Mouse (Mus musculus) megakaryocyte, adult 5-6 weeks (primary cell): ENCODE measurements at regions not wholly inside any gene's neighbourhood (a gene's known extent, or its start where the extent isn't known, plus 50 kb on each side); places are given as distances from the start of the nearest gene placed in this dataset.
A peak's percentile ranks its signal among the peaks of the same experiment; 100 is the strongest.

Experiments
- ATAC-seq: 2 replicates; pipeline ENCODE4 v1.8.0; 2016; ENCODE audit warnings: mild to moderate bottlenecking, inconsistent platforms; ENCODE audit not compliant: poor library complexity, severe bottlenecking

- peak; percentile 43 for ATAC-seq
These were observed 79.2 kb upstream of the Hand1 start for GRCm38 (mm10) chr11:57911698-57912283.

GRCm38 (mm10) chr11:57904216-57904615, 71.6 kb upstream of the Hand1 start:
- ATAC-seq, result no peak

GRCm38 (mm10) chr11:57899335-57899734, 66.7 kb upstream of the Hand1 start:
- ATAC-seq, result no peak

- no peak for ATAC-seq
These were observed 62.9 kb upstream of the Hand1 start for GRCm38 (mm10) chr11:57895497-57895896.

GRCm38 (mm10) chr11:57882736-57883635, 50.4 kb upstream of the Hand1 start:
- no peak for ATAC-seq
